Mouse (Mus musculus) lung, embryonic 14.5 days (tissue): Measurements from ENCODE around the gene Med19. TPM values are rescaled to one million over a fixed set of nuclear protein-coding genes. Genes with fewer than 3 reads are reported as not detected.
"Not testable (repeated sequence)": the region's sequence is repeated elsewhere in the genome, so short reads cannot be mapped to it uniquely, and the experiment has no call there.

Experiments used
- ATAC-seq: fragments of 200-750 bp; cut with Nextera tagmentation; 2 replicates; pipeline ENCODE4 v1.8.0; 2017; ENCODE audit warnings: mild to moderate bottlenecking, moderate TSS enrichment, moderate library complexity; ENCODE audit not compliant: insufficient read depth
- DNase-seq: peaks from one replicate; pipeline ENCODE4 v3.0.0-alpha.2; 2015
- H3K27ac ChIP-seq: fragments of 300-500 bp; sonication (generic); 2 replicates; pipeline ENCODE4 v1.5.1; 2014; ENCODE audit warnings: low read depth, mild to moderate bottlenecking, moderate library complexity
- H3K27me3 ChIP-seq: fragments of 300-500 bp; sonication (generic); 2 replicates; pipeline ENCODE4 v1.6.1; 2014; ENCODE audit warnings: low read length, control low read depth; ENCODE audit not compliant: insufficient read depth
- H3K36me3 ChIP-seq: fragments of 300-500 bp; sonication (generic); 2 replicates; pipeline ENCODE4 v1.6.1; 2014; ENCODE audit warnings: control low read depth; ENCODE audit not compliant: insufficient read depth
- H3K4me1 ChIP-seq: fragments of 300-500 bp; sonication (generic); 2 replicates; pipeline ENCODE4 v1.6.1; 2014; ENCODE audit warnings: antibody characterized with exemption, control low read depth; ENCODE audit not compliant: insufficient read depth
- H3K4me2 ChIP-seq: fragments of 300-500 bp; sonication (generic); 2 replicates; pipeline ENCODE4 v1.6.1; 2014; ENCODE audit warnings: mild to moderate bottlenecking
- H3K4me3 ChIP-seq: fragments of 300-500 bp; sonication (generic); 2 replicates; pipeline ENCODE4 v1.5.1; 2014; ENCODE audit warnings: low read depth, low read length
- H3K9ac ChIP-seq: fragments of 300-500 bp; sonication (generic); 2 replicates; pipeline ENCODE4 v1.6.1; 2014
- H3K9me3 ChIP-seq: fragments of 300-500 bp; sonication (generic); 2 replicates; pipeline ENCODE4 v1.6.1; 2016; ENCODE audit warnings: low read depth, low read length, control low read depth
- CTCF ChIP-seq: IDR thresholded peaks from 2 replicates; pipeline ENCODE4 v1.5.1; 2016; ENCODE audit warnings: antibody characterized with exemption, low read depth
- WGBS: fragments of 180-500 bp; shearing (Covaris S2); extraction: QIAGEN DNeasy Blood & Tissue Kit; methylation state at CpG from one replicate; pipeline ENCODE4 v1.1.7; 2014; 5-methylcytosine and 5-hydroxymethylcytosine counted together
- polyA plus RNA-seq: library from polyadenylated mRNA; unstranded; fragments of >200 nt; fragmentation: Nextera tagmentation; extraction: Ambion mirVana; gene quantifications from 2 replicates; pipeline ENCODE4 v1.2.1, GENCODE M21; 2014

The Med19 gene
- polyA plus RNA-seq, 1 experiment from 2014 or later = 44.8 TPM

GRCm38 (mm10) chr2:84662866-84663265 lies 15.3 kb upstream of the Med19 start:
- Histone ChIP-seq H3K27ac (no peak overlapping the region), H3K4me2 (no peak overlapping the region), H3K4me3 (no peak overlapping the region), H3K4me1 (no peaks in the 10 kb centered on the region), H3K9ac (no peak overlapping the region), H3K36me3 (no peaks in the 10 kb centered on the region), H3K27me3 (no peaks in the 10 kb centered on the region), H3K9me3 (no peaks in the 10 kb centered on the region)
- no peak for ATAC-seq
- DNase-seq = peak; percentile 80
- WGBS = 29% methylated on average over 2 of the region's 2 CpGs
- peak; percentile 63 for TF ChIP-seq CTCF

DNA sequence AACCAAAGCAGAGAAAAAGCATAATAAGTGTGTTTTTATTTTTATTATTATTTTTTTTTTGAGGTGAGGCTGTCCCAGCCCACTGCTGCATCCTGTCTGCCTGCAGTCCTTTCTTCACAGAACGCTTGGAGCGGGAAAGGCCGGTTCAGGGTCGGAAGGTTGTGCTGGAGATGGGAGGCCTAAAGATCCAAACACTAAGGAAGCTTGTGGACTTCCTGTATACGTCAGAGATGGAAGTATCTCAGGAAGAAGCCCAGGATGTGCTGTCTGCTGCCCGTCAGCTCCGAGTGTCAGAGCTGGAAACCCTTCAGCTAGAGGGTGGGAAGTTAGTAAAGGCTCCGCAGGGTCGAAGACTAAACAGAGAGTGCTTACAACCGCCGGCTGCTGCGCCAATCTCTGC lies 12.1 kb upstream of the Med19 start:
- no peak overlapping the region for H3K27ac ChIP-seq
- H3K4me1 ChIP-seq = 0 out of 2 replicates have a peak, but pooled peaks cover 4% of the 10 kb centered on the region
- peaks cover 14% of the 10 kb centered on the region; the same call in 1 of the 2 replicates for H3K36me3 ChIP-seq
- no peak overlapping the region for H3K4me3 ChIP-seq
- H3K4me2 ChIP-seq = no peak overlapping the region
- H3K9me3 ChIP-seq = no peaks in the 10 kb centered on the region
- ATAC-seq (no peak), DNase-seq (peak; percentile 33)
- no peaks in the 10 kb centered on the region for H3K27me3 ChIP-seq
- TF ChIP-seq CTCF = no peak
- WGBS = 36% methylated on average over 12 of the region's 12 CpGs
- no peak overlapping the region for H3K9ac ChIP-seq

GRCm38 (mm10) chr2:84669828-84670568 lies 8.2 kb upstream of the Med19 start:
- Histone ChIP-seq H3K4me2 (peak overlapping the region; percentile 65), H3K4me3 (peak overlapping the region; percentile 82), H3K9me3 (no peaks in the 10 kb centered on the region), H3K27me3 (no peaks in the 10 kb centered on the region), H3K36me3 (peaks cover 40% of the 10 kb centered on the region), H3K4me1 (0 out of 2 replicates have a peak, but pooled peaks cover 4% of the 10 kb centered on the region), H3K9ac (peak overlapping the region; percentile 98), H3K27ac (peak overlapping the region; percentile 96)
- 2% methylated on average over 39 of the region's 39 CpGs for WGBS
- ATAC-seq (peak; percentile 78), DNase-seq (peak; percentile 60)
- no peak for TF ChIP-seq CTCF

GRCm38 (mm10) chr2:84670569-84670933 lies 7.7 kb upstream of the Med19 start, which contains the start of gene Selenoh:
TSS of gene Selenoh (minus strand) at chr2:84670770.
- no peaks in the 10 kb centered on the region for H3K9me3 ChIP-seq
- under 1% methylated on average over 20 of the region's 20 CpGs for WGBS
- H3K9ac ChIP-seq = peak within 1 kb of the TSS; percentile 98
- peak within 1 kb of the TSS; percentile 65 for H3K4me2 ChIP-seq
- H3K27me3 ChIP-seq = no peaks in the 10 kb centered on the region
- DNase-seq (peak; percentile 97), ATAC-seq (peak; percentile 97)
- H3K27ac ChIP-seq = peak within 1 kb of the TSS; percentile 96
- H3K36me3 ChIP-seq = peaks cover 46% of the 10 kb centered on the region
- peak within 1 kb of the TSS; percentile 82 for H3K4me3 ChIP-seq
- TF ChIP-seq CTCF = no peak
- 0 out of 2 replicates have a peak, but pooled peaks cover 4% of the 10 kb centered on the region for H3K4me1 ChIP-seq

GRCm38 (mm10) chr2:84671535-84671934 lies 6.7 kb upstream of the Med19 start:
- Histone ChIP-seq H3K4me2 (peak overlapping the region; percentile 65; the same call in 1 of the 2 replicates), H3K36me3 (peaks cover 55% of the 10 kb centered on the region), H3K4me3 (peak overlapping the region; percentile 82; the same call in 1 of the 2 replicates)
- H3K27me3 ChIP-seq, H3K4me1 ChIP-seq, H3K9me3 ChIP-seq, H3K9ac ChIP-seq, H3K27ac ChIP-seq, ATAC-seq: not testable (repeated sequence)
- TF ChIP-seq CTCF = 0 out of 2 replicates have a peak, but pooled peaks have one; percentile 3
- WGBS = 62% methylated on average over 4 of the region's 5 CpGs
- DNase-seq = peak; percentile 27

DNA sequence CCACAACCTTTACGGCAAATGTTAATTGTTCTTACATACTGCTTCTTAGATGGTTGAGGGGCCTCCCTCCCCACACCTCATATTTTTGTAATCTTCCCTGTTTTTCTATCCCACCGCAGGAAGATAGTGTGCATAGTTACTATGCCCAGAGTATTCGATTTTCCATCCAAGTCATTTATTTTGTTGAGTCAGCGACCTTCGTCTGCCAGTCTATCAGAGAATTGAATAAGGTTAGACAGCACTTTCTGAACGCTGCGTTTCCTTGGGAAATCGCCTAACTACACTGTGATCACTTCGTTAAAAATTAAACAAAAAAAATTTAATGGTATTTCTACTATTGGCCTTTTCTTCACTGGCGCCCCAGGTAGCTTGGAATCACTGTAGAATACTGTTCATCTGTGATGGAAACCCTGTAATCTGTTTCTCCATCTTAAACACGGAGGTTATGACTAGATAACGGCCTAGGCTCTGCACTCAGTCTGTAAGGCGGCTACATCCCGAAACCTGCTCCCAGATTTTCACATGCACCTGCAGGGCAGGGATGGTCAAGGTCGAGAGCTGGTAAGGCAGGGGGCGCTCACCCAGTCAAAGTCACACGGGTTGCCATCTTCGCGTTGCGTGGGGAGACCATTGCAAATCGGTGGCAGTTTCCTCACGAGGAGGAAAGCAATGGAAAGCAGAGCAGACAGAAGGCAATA lies 783 bp upstream of the Med19 start:
- Histone ChIP-seq H3K36me3 (peaks cover 52% of the 10 kb centered on the region), H3K27ac (peak overlapping the region; percentile 24; the same call in 1 of the 2 replicates), H3K4me2 (peak overlapping the region; percentile 70), H3K27me3 (no peaks in the 10 kb centered on the region), H3K4me1 (peaks cover 6% of the 10 kb centered on the region; the same call in 1 of the 2 replicates), H3K9me3 (no peaks in the 10 kb centered on the region), H3K9ac (peak overlapping the region; percentile 54), H3K4me3 (peak overlapping the region; percentile 85)
- 8% methylated on average over 22 of the region's 22 CpGs for WGBS
- DNase-seq = no peak
- ATAC-seq = peak; percentile 48
- TF ChIP-seq CTCF = peak; percentile 62

GRCm38 (mm10) chr2:84679016-84679415 lies 814 bp downstream of the Med19 start, which contains the start of gene Tmx2:
TSS of gene Tmx2 (minus strand) at chr2:84679140.
- no peak for TF ChIP-seq CTCF
- DNase-seq (no peak), ATAC-seq (no peak)
- no peaks in the 10 kb centered on the region for H3K9me3 ChIP-seq
- peak within 1 kb of the TSS; percentile 85 for H3K4me3 ChIP-seq
- H3K36me3 ChIP-seq = peaks cover 41% of the 10 kb centered on the region
- H3K27ac ChIP-seq = 0 out of 2 replicates have a peak within 1 kb of the TSS, but pooled peaks have one; percentile 76
- H3K9ac ChIP-seq = peak within 1 kb of the TSS; percentile 79
- no peaks in the 10 kb centered on the region for H3K27me3 ChIP-seq
- WGBS = 12% methylated on average over 8 of the region's 8 CpGs
- peaks cover 6% of the 10 kb centered on the region; the same call in 1 of the 2 replicates for H3K4me1 ChIP-seq
- peak within 1 kb of the TSS; percentile 67 for H3K4me2 ChIP-seq
